8 mouse cellular contexts compared by ENCODE assay signal in genomic region chr3:68495736-68496242, GRCm38 (mm10).
DNase-seq lines count a peak whose midpoint lies in the region; ATAC-seq and TF ChIP-seq lines count a peak whose summit lies in the region.

No protein-coding gene starts in this region.

- 2% methylated on average over 9 of the region's 9 CpGs for WGBS in lung, embryonic 16.5 days
- under 1% methylated on average over 9 of the region's 9 CpGs for WGBS in hindbrain, postnatal 0 days
- WGBS in lung, postnatal 0 days = 7% methylated on average over 9 of the region's 9 CpGs
- 6% methylated on average over 9 of the region's 9 CpGs for WGBS in stomach, postnatal 0 days

- no peaks in the 10 kb centered on the region; the same call in 1 of the 2 replicates for H3K36me3 ChIP-seq in lung, embryonic 16.5 days (ENCODE audit: control insufficient read depth, insufficient read depth, low read length)
- H3K36me3 ChIP-seq in hindbrain, postnatal 0 days (ENCODE audit: insufficient read depth, low read length) = no peaks in the 10 kb centered on the region
- H3K36me3 ChIP-seq in lung, postnatal 0 days (ENCODE audit: insufficient read depth, low read length) = no peaks in the 10 kb centered on the region
- no peaks in the 10 kb centered on the region for H3K36me3 ChIP-seq in stomach, postnatal 0 days (ENCODE audit: control insufficient read depth, insufficient read depth, low read length)

- peak overlapping the region; percentile 95 for H3K4me2 ChIP-seq in lung, embryonic 16.5 days (ENCODE audit: low read depth, low read length)
- H3K4me2 ChIP-seq in hindbrain, postnatal 0 days (ENCODE audit: low read depth, low read length) = peak overlapping the region; percentile 91
- H3K4me2 ChIP-seq in lung, postnatal 0 days (replicated peaks; ENCODE audit: low read depth, low read length) = peak overlapping the region; percentile 92
- peak overlapping the region; percentile 93 for H3K4me2 ChIP-seq in stomach, postnatal 0 days (replicated peaks; ENCODE audit: low read depth)

- TF ChIP-seq EP300 in lung, postnatal 0 days (IDR thresholded peaks at IDR 0.05) = no peak
- TF ChIP-seq EP300 in stomach, postnatal 0 days (optimal IDR thresholded peaks at IDR 0.05) = no peak

- no peaks in the 10 kb centered on the region for H3K27me3 ChIP-seq in lung, embryonic 16.5 days (ENCODE audit: control insufficient read depth, insufficient read depth, low read depth, low read length)
- H3K27me3 ChIP-seq in hindbrain, postnatal 0 days (ENCODE audit: insufficient read depth, low read length) = no peaks in the 10 kb centered on the region
- no peaks in the 10 kb centered on the region for H3K27me3 ChIP-seq in lung, postnatal 0 days (replicated peaks; ENCODE audit: insufficient read depth, low read length)
- H3K27me3 ChIP-seq in stomach, postnatal 0 days (ENCODE audit: control insufficient read depth, insufficient read depth, low read length) = no peaks in the 10 kb centered on the region

- TF ChIP-seq CTCF in embryonic fibroblast, embryonic 13.5 days (IDR thresholded peaks at IDR 0.05; ENCODE audit: borderline replicate concordance, insufficient read depth, low read length) = no peak
- no peak for TF ChIP-seq CTCF in hindbrain, postnatal 0 days (IDR thresholded peaks at IDR 0.05; ENCODE audit: low read depth)
- no peak for TF ChIP-seq CTCF in lung, postnatal 0 days (IDR thresholded peaks at IDR 0.05)
- TF ChIP-seq CTCF in stomach, postnatal 0 days (IDR thresholded peaks at IDR 0.05; ENCODE audit: low read depth) = no peak

- peaks cover 34% of the 10 kb centered on the region; the same call in 1 of the 2 replicates for H3K4me1 ChIP-seq in lung, embryonic 16.5 days (replicated peaks; ENCODE audit: control insufficient read depth, insufficient read depth, low read length)
- H3K4me1 ChIP-seq in embryonic fibroblast, embryonic 13.5 days (ENCODE audit: control insufficient read depth, insufficient read depth, low read length) = peaks cover 7% of the 10 kb centered on the region; the same call in 1 of the 2 replicates
- H3K4me1 ChIP-seq in hindbrain, postnatal 0 days (ENCODE audit: insufficient read depth, low read length) = peaks cover 5% of the 10 kb centered on the region; the same call in 1 of the 2 replicates
- H3K4me1 ChIP-seq in lung, postnatal 0 days (ENCODE audit: insufficient read depth, low read depth, low read length) = peaks cover 7% of the 10 kb centered on the region; the same call in 1 of the 2 replicates
- H3K4me1 ChIP-seq in stomach, postnatal 0 days (replicated peaks; ENCODE audit: control insufficient read depth, insufficient read depth) = 0 out of 2 replicates have a peak, but pooled peaks cover 2% of the 10 kb centered on the region

- no peak for DNase-seq in lung, postnatal 25 days (ENCODE audit: low spot score)
- peak; percentile 15 for DNase-seq in hindbrain, postnatal 0 days (ENCODE audit: low spot score)
- DNase-seq in lung, postnatal 0 days (ENCODE audit: low spot score) = peak; percentile 50
- peak; percentile 23 for DNase-seq in stomach, postnatal 0 days (ENCODE audit: low spot score)
- DNase-seq in thymus, postnatal 0 days (ENCODE audit: low spot score) = no peak
- DNase-seq in thymus, adult 18-20 months = no peak

- H3K4me3 ChIP-seq in lung, embryonic 16.5 days (ENCODE audit: low read length) = peak overlapping the region; percentile 88
- H3K4me3 ChIP-seq in embryonic fibroblast, embryonic 13.5 days (ENCODE audit: insufficient read depth, low read length) = peak overlapping the region; percentile 93
- H3K4me3 ChIP-seq in hindbrain, postnatal 0 days (ENCODE audit: low read length) = peak overlapping the region; percentile 62
- peak overlapping the region; percentile 83 for H3K4me3 ChIP-seq in lung, postnatal 0 days (ENCODE audit: low read depth, low read length)
- H3K4me3 ChIP-seq in stomach, postnatal 0 days (ENCODE audit: low read depth, low read length) = peak overlapping the region; percentile 74

- no peak for ATAC-seq in lung, embryonic 16.5 days (ENCODE audit: low read depth)
- ATAC-seq in hindbrain, postnatal 0 days = peak; percentile 12; the same call in 1 of the 2 replicates
- ATAC-seq in lung, postnatal 0 days = no peak
- ATAC-seq in stomach, postnatal 0 days (ENCODE audit: low FRiP score, low TSS enrichment) = no peak

- no peaks in the 10 kb centered on the region for H3K9me3 ChIP-seq in lung, embryonic 16.5 days (ENCODE audit: control insufficient read depth, low read length)
- no peaks in the 10 kb centered on the region for H3K9me3 ChIP-seq in hindbrain, postnatal 0 days (ENCODE audit: low read length)
- no peaks in the 10 kb centered on the region for H3K9me3 ChIP-seq in lung, postnatal 0 days (ENCODE audit: low read length)
- no peaks in the 10 kb centered on the region for H3K9me3 ChIP-seq in stomach, postnatal 0 days (ENCODE audit: control insufficient read depth, low read length)

- TF ChIP-seq POLR2A in embryonic fibroblast, embryonic 13.5 days (IDR thresholded peaks at IDR 0.05; ENCODE audit: low read depth, low read length) = no peak

- H3K27ac ChIP-seq in lung, embryonic 16.5 days (ENCODE audit: low read length) = peak overlapping the region; percentile 99
- H3K27ac ChIP-seq in embryonic fibroblast, embryonic 13.5 days (ENCODE audit: insufficient read depth, low read length) = peak overlapping the region; percentile 98
- H3K27ac ChIP-seq in hindbrain, postnatal 0 days = peak overlapping the region; percentile 68
- H3K27ac ChIP-seq in lung, postnatal 0 days (ENCODE audit: low read length) = peak overlapping the region; percentile 99; the same call in 1 of the 2 replicates
- peak overlapping the region; percentile 98 for H3K27ac ChIP-seq in stomach, postnatal 0 days (replicated peaks)

- H3K9ac ChIP-seq in lung, embryonic 16.5 days (ENCODE audit: low read length) = peak overlapping the region; percentile 94
- peak overlapping the region; percentile 67 for H3K9ac ChIP-seq in hindbrain, postnatal 0 days (replicated peaks; ENCODE audit: low read length)
- peak overlapping the region; percentile 88; the same call in 1 of the 2 replicates for H3K9ac ChIP-seq in lung, postnatal 0 days (replicated peaks; ENCODE audit: low read depth)
- H3K9ac ChIP-seq in stomach, postnatal 0 days (ENCODE audit: low read length) = peak overlapping the region; percentile 81; the same call in 1 of the 2 replicates

Comparison
In these comparisons a context has a peak if more than half of its experiments do, and no peak if none do; other contexts are left out.
1. DNase-seq: peak in hindbrain, postnatal 0 days (single experiment), lung, postnatal 0 days (single experiment) and stomach, postnatal 0 days (single experiment); none in lung, postnatal 25 days (single experiment), thymus, postnatal 0 days (single experiment) and thymus, adult 18-20 months (0 of 2).
2. Peak in every context shown above with its lines, with median percentiles within 50 percentile points of each other: H3K27ac ChIP-seq, H3K4me2 ChIP-seq, H3K4me3 ChIP-seq and H3K9ac ChIP-seq.